Mouse (Mus musculus): ENCODE data around the gene Saysd1.

Saysd1 gene

GRCm38 (mm10) chr14:20138484-20139355, at the start of gene Saysd1:
Gene Saysd1 (minus strand): TSS chr14:20138534.
- DNase-seq (ENCODE audit: low spot score) = no peak

GRCm38 (mm10) chr14:20185426-20185825, 47.1 kb upstream of the Saysd1 start:
- DNase-seq (ENCODE audit: low spot score) = no peak

- DNase-seq (ENCODE audit: low spot score) = no peak
Measured at GRCm38 (mm10) chr14:20183701-20184100, 45.4 kb upstream of the Saysd1 start.

- DNase-seq (ENCODE audit: low spot score) = no peak
Measured at GRCm38 (mm10) chr14:20182596-20182995, 44.3 kb upstream of the Saysd1 start.

- peak; percentile 96 for DNase-seq (ENCODE audit: low spot score)
Measured at GRCm38 (mm10) chr14:20181466-20181921, 43.2 kb upstream of the Saysd1 start, which contains the start of gene Kcnk5. Gene Kcnk5 (minus strand): TSS chr14:20181809.

GRCm38 (mm10) chr14:20180751-20181162, 42.4 kb upstream of the Saysd1 start:
- DNase-seq (ENCODE audit: low spot score) = peak; percentile 56

GRCm38 (mm10) chr14:20180304-20180703, 42.0 kb upstream of the Saysd1 start:
- no peak for DNase-seq (ENCODE audit: low spot score)

- no peak for DNase-seq (ENCODE audit: low spot score)
Measured at GRCm38 (mm10) chr14:20179731-20180280, 41.5 kb upstream of the Saysd1 start.

GRCm38 (mm10) chr14:20179080-20179479, 40.7 kb upstream of the Saysd1 start:
- DNase-seq (ENCODE audit: low spot score) = no peak

GRCm38 (mm10) chr14:20178593-20178992, 40.3 kb upstream of the Saysd1 start:
- no peak for DNase-seq (ENCODE audit: low spot score)

GRCm38 (mm10) chr14:20177494-20178123, 39.3 kb upstream of the Saysd1 start:
- DNase-seq (ENCODE audit: low spot score) = no peak

GRCm38 (mm10) chr14:20175705-20176104, 37.4 kb upstream of the Saysd1 start:
- DNase-seq (ENCODE audit: low spot score) = no peak

- DNase-seq (ENCODE audit: low spot score) = no peak
Measured at GRCm38 (mm10) chr14:20175114-20175513, 36.8 kb upstream of the Saysd1 start.

- no peak for DNase-seq (ENCODE audit: low spot score)
Measured at GRCm38 (mm10) chr14:20174696-20175095, 36.4 kb upstream of the Saysd1 start.

- DNase-seq (ENCODE audit: low spot score) = no peak
Measured at GRCm38 (mm10) chr14:20173873-20174490, 35.6 kb upstream of the Saysd1 start.

- no peak for DNase-seq (ENCODE audit: low spot score)
Measured at GRCm38 (mm10) chr14:20172924-20173323, 34.6 kb upstream of the Saysd1 start.

GRCm38 (mm10) chr14:20172509-20172908, 34.2 kb upstream of the Saysd1 start:
- no peak for DNase-seq (ENCODE audit: low spot score)

GRCm38 (mm10) chr14:20171840-20172239, 33.5 kb upstream of the Saysd1 start:
- DNase-seq (ENCODE audit: low spot score) = no peak

GRCm38 (mm10) chr14:20169251-20169650, 30.9 kb upstream of the Saysd1 start:
- no peak for DNase-seq (ENCODE audit: low spot score)

- DNase-seq (ENCODE audit: low spot score) = no peak
Measured at GRCm38 (mm10) chr14:20168478-20168877, 30.1 kb upstream of the Saysd1 start.

GRCm38 (mm10) chr14:20168054-20168453, 29.7 kb upstream of the Saysd1 start:
- no peak for DNase-seq (ENCODE audit: low spot score)

GRCm38 (mm10) chr14:20165413-20165812, 27.1 kb upstream of the Saysd1 start:
- no peak for DNase-seq (ENCODE audit: low spot score)

Data from testis, postnatal 10 days (tissue).